Mouse (Mus musculus): ENCODE measurements at regions not wholly inside any gene's neighbourhood (a gene's known extent, or its start where the extent isn't known, plus 50 kb on each side); places are given as distances from the start of the nearest gene placed in this dataset.

DNA sequence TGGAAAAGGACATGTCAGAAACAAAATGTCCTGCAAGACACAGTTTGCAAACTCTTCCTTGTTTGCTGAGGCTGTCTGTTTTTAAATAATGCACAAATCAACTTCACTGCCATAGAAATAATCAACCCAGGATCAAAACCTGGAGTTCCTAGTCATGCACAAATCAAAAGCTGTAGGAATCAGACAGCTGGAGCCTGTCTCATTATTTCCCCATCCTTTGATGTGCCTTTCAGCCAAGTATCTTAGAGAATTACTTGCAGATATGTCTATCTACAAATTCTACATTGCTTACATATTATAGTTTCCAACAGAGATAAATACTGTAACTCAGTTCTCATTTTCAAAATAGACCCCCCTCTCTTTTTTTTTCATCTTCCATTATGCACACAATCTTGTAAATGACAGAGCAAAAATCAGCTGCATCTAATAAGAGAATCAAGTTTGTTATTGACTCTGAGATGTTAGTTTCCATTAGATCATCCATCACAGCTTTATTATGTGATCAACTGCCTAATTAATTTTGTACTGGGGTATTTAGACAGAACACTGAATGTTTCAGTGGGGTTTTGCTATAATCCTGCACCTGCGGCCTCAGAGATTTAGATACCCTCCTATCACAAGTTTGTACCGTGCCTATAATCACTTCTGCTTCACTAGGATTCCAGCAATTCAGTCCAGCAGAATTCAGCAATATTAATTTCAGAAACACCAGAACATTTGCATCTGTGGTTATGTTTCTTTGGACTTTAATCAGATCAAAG lies 798.9 kb upstream of the Tenm2 start:
- no peak overlapping the region for H3K27ac ChIP-seq
- WGBS = 55% methylated on average over 2 of the region's 2 CpGs

DNA sequence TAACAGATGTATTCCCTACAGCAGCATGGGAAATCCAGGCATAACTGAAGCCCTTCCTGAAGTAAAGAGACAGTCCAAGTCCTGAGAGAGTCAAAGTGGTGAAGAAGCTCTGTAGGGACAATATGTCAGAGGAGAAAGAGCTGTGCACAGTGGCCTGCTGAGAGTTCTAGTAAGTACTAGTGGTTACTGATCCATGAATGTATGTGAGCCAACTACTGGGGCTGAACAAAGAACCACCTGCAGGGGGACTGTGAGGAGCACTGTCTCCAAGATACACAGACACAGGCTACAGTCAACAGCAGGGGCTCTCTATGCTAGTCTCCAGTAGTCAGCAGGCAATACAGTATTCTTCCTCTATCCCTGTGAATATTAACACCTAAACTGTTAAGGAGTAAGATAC lies 785.9 kb upstream of the Tenm2 start:
- Histone ChIP-seq H3K9ac (replicated peaks) (no peak overlapping the region), H3K4me3 (replicated peaks) (no peak overlapping the region), H3K9me3 (no peaks in the 10 kb centered on the region), H3K27ac (no peak overlapping the region), H3K27me3 (no peaks in the 10 kb centered on the region), H3K4me1 (replicated peaks) (0 out of 2 replicates have a peak, but pooled peaks cover 2% of the 10 kb centered on the region), H3K4me2 (replicated peaks) (no peak overlapping the region), H3K36me3 (no peaks in the 10 kb centered on the region)
- ATAC-seq = no peak

More for the DNA sequence above, 798.9 kb upstream of the Tenm2 start:
- H3K27me3 ChIP-seq = no peaks in the 10 kb centered on the region
- no peaks in the 10 kb centered on the region for H3K9me3 ChIP-seq
- ATAC-seq = no peak
- no peak overlapping the region for H3K9ac ChIP-seq (replicated peaks)
- H3K4me2 ChIP-seq (replicated peaks) = no peak overlapping the region
- H3K36me3 ChIP-seq = no peaks in the 10 kb centered on the region
- no peaks in the 10 kb centered on the region for H3K4me1 ChIP-seq (replicated peaks)
- H3K4me3 ChIP-seq (replicated peaks) = no peak overlapping the region

GRCm38 (mm10) chr11:37978131-37978530 lies 742.4 kb upstream of the Tenm2 start:
- H3K4me1 ChIP-seq (replicated peaks) = no peaks in the 10 kb centered on the region
- H3K4me2 ChIP-seq (replicated peaks) = no peak overlapping the region
- WGBS = 99% methylated on average over 2 of the region's 2 CpGs
- no peak overlapping the region for H3K4me3 ChIP-seq (replicated peaks)
- H3K9ac ChIP-seq (replicated peaks) = no peak overlapping the region
- no peaks in the 10 kb centered on the region for H3K27me3 ChIP-seq
- H3K27ac ChIP-seq = no peak overlapping the region
- H3K36me3 ChIP-seq = no peaks in the 10 kb centered on the region
- H3K9me3 ChIP-seq = no peaks in the 10 kb centered on the region
- ATAC-seq = no peak

DNA sequence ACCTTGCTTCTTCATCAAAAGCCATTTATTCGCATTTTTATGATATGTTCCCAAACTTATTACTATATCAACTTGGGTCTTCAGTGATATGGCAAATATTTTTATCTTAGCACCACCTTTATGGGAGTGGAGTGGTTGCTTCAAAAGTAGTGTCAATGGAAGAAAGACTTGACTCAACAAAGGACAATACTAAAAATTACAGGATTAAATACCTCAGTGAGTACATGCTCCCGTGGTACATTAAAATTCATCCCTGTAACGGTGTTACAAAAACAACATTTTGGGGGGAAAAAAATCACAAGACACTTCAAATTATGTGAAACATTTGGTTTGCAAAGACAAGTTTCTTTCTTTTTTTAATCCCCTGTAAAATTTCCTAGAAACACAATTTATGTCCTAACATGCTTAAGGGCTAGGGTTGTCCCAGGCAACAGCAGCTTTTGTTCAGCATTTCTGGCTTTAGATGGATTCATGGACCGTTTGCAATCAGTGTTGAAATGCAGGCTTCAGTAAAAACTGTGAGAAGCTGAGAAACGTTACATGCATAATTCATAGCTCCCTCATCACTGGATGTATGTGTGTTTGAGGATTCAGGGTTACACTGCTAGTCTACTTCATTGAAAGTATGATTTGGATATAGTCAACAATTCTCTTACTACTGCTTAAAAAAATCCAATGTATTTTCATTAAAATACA lies 700.8 kb upstream of the Tenm2 start:
- Histone ChIP-seq H3K9me3 (no peaks in the 10 kb centered on the region), H3K36me3 (no peaks in the 10 kb centered on the region), H3K4me1 (replicated peaks) (peaks cover 6% of the 10 kb centered on the region), H3K27me3 (no peaks in the 10 kb centered on the region), H3K27ac (no peak overlapping the region), H3K4me3 (replicated peaks) (no peak overlapping the region), H3K9ac (replicated peaks) (no peak overlapping the region), H3K4me2 (replicated peaks) (no peak overlapping the region)
- 27% methylated on average over 5 of the region's 5 CpGs for WGBS
- peak; percentile 93 for ATAC-seq

DNA sequence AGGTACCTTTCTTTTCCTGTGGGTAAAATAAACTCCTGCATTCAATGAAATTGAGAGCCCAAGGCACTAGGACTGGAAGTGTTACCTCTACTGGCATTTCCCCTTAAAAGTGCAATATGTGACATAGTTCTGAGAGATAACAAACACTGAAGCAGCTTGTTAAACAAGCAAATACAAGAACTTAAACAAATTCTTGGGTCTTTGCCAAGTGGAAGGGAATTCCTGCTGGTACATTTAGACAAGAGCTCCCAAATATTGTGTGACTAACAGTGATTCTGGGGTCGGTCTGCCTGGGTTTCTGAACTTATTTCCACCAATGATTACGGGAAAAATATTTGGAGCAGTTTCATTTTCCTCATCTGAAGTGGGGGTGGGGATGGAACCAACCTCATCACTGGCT lies 677.4 kb upstream of the Tenm2 start:
- 86% methylated on average over 2 of the region's 2 CpGs for WGBS
- no peaks in the 10 kb centered on the region for H3K4me1 ChIP-seq (replicated peaks)
- H3K9ac ChIP-seq (replicated peaks) = no peak overlapping the region
- no peaks in the 10 kb centered on the region for H3K27me3 ChIP-seq
- ATAC-seq = no peak
- H3K4me2 ChIP-seq (replicated peaks) = no peak overlapping the region
- no peaks in the 10 kb centered on the region for H3K9me3 ChIP-seq
- no peak overlapping the region for H3K27ac ChIP-seq
- no peak overlapping the region for H3K4me3 ChIP-seq (replicated peaks)
- no peaks in the 10 kb centered on the region for H3K36me3 ChIP-seq

DNA sequence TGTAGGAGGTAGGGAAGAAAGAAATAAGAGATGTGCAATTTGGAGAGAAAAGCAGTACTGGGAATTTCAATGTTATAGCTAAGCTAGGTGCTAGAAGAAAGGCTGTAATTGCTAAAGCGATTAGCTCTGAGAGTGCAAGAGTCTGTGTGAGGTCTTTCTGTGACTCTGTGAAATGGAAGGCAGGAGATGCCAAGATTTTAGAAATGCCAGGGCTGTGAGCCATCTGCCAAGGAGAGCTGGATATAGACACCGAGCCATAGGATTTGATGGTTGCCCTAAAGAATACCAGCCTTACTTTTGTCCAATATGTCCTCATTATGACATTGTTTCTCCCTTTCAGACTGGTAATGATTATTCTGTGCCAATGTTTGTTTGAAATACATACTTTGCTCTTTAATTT lies 669.2 kb upstream of the Tenm2 start:
- WGBS = 92% methylated on average over 2 of the region's 2 CpGs
- H3K4me1 ChIP-seq (replicated peaks) = no peaks in the 10 kb centered on the region

DNA sequence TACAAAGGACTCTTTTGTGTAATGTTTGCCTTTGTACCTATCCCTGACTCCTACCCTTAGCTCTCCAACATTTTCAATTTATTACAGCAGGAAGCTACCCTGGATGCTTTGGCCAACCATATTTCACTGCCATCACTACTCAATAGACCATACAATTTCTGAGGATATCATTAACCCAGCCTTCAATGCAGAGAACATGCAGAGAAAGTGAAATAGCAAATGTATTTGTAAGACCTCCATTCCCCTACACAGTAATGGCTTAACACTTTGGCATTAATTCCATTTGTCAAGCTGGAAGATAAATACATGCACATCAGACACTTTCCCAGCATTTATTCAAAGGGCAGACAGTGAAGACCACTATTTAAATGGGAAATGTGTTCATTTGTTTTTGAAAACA lies 661.9 kb upstream of the Tenm2 start:
- Histone ChIP-seq H3K4me3 (replicated peaks) (no peak overlapping the region), H3K27ac (no peak overlapping the region), H3K4me1 (replicated peaks) (0 out of 2 replicates have a peak, but pooled peaks cover 3% of the 10 kb centered on the region), H3K36me3 (no peaks in the 10 kb centered on the region), H3K4me2 (replicated peaks) (no peak overlapping the region), H3K27me3 (no peaks in the 10 kb centered on the region), H3K9me3 (no peaks in the 10 kb centered on the region), H3K9ac (replicated peaks) (no peak overlapping the region)
- no peak for ATAC-seq

More for the DNA sequence above, 669.2 kb upstream of the Tenm2 start:
- ATAC-seq = no peak
- H3K27me3 ChIP-seq = no peaks in the 10 kb centered on the region
- H3K27ac ChIP-seq = no peak overlapping the region
- H3K36me3 ChIP-seq = no peaks in the 10 kb centered on the region
- no peaks in the 10 kb centered on the region for H3K9me3 ChIP-seq
- no peak overlapping the region for H3K9ac ChIP-seq (replicated peaks)
- no peak overlapping the region for H3K4me2 ChIP-seq (replicated peaks)
- no peak overlapping the region for H3K4me3 ChIP-seq (replicated peaks)

- H3K36me3 ChIP-seq = no peaks in the 10 kb centered on the region
- H3K9me3 ChIP-seq = no peaks in the 10 kb centered on the region
- no peak overlapping the region for H3K27ac ChIP-seq
- no peaks in the 10 kb centered on the region for H3K4me1 ChIP-seq (replicated peaks)
- no peak overlapping the region for H3K4me3 ChIP-seq (replicated peaks)
- no peak for ATAC-seq
- H3K4me2 ChIP-seq (replicated peaks) = no peak overlapping the region
- no peaks in the 10 kb centered on the region for H3K27me3 ChIP-seq
- H3K9ac ChIP-seq (replicated peaks) = no peak overlapping the region
- WGBS = 54% methylated on average over 4 of the region's 4 CpGs
These were observed 647.0 kb upstream of the Tenm2 start for GRCm38 (mm10) chr11:37882717-37883116.

DNA sequence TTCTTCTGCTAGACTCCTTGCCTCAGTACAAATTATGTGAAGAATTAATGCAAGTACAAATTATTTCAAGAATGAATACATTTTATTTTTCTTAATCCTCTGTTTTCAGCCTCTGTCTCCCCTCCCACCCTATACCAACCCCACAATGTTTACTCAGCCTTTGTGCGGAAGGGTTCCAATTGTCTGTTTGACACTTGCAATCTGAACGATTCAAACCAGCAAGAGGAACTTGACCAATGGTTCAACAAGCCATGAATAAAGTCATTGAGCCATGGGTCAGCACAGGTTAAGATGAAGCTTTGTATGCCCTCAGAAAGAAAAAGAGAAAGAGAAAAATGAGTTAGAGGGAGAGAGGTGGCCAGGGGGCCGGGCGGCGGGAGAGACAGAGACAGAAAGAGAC lies 601.5 kb upstream of the Tenm2 start:
- Histone ChIP-seq H3K36me3 (no peaks in the 10 kb centered on the region), H3K27me3 (no peaks in the 10 kb centered on the region), H3K4me1 (replicated peaks) (no peaks in the 10 kb centered on the region), H3K4me2 (replicated peaks) (no peak overlapping the region), H3K4me3 (replicated peaks) (no peak overlapping the region), H3K9ac (replicated peaks) (no peak overlapping the region), H3K27ac (no peak overlapping the region), H3K9me3 (no peaks in the 10 kb centered on the region)
- 29% methylated on average over 5 of the region's 5 CpGs for WGBS
- no peak for ATAC-seq

GRCm38 (mm10) chr11:37830975-37831374 lies 595.2 kb upstream of the Tenm2 start:
- no peak overlapping the region for H3K9ac ChIP-seq (replicated peaks)
- no peaks in the 10 kb centered on the region for H3K9me3 ChIP-seq
- H3K4me3 ChIP-seq (replicated peaks) = no peak overlapping the region
- H3K4me1 ChIP-seq (replicated peaks) = no peaks in the 10 kb centered on the region
- no peaks in the 10 kb centered on the region for H3K27me3 ChIP-seq
- WGBS = 63% methylated on average over 3 of the region's 3 CpGs
- no peak overlapping the region for H3K27ac ChIP-seq
- H3K4me2 ChIP-seq (replicated peaks) = no peak overlapping the region
- H3K36me3 ChIP-seq = no peaks in the 10 kb centered on the region
- no peak for ATAC-seq

GRCm38 (mm10) chr11:37806761-37807160 lies 571.0 kb upstream of the Tenm2 start:
- ATAC-seq = no peak
- H3K4me3 ChIP-seq (replicated peaks) = no peak overlapping the region
- no peaks in the 10 kb centered on the region for H3K4me1 ChIP-seq (replicated peaks)
- 88% methylated on average over 5 of the region's 5 CpGs for WGBS
- H3K4me2 ChIP-seq (replicated peaks) = no peak overlapping the region
- H3K9me3 ChIP-seq = no peaks in the 10 kb centered on the region
- no peak overlapping the region for H3K27ac ChIP-seq
- no peaks in the 10 kb centered on the region for H3K27me3 ChIP-seq
- H3K36me3 ChIP-seq = no peaks in the 10 kb centered on the region
- no peak overlapping the region for H3K9ac ChIP-seq (replicated peaks)

GRCm38 (mm10) chr11:37798783-37799318 lies 563.1 kb upstream of the Tenm2 start:
- H3K36me3 ChIP-seq = no peaks in the 10 kb centered on the region
- no peak overlapping the region for H3K4me2 ChIP-seq (replicated peaks)
- H3K9ac ChIP-seq (replicated peaks) = no peak overlapping the region
- H3K4me1 ChIP-seq (replicated peaks) = no peaks in the 10 kb centered on the region
- no peaks in the 10 kb centered on the region for H3K9me3 ChIP-seq
- 77% methylated on average over 6 of the region's 6 CpGs for WGBS
- no peak overlapping the region for H3K27ac ChIP-seq
- ATAC-seq = no peak
- H3K4me3 ChIP-seq (replicated peaks) = no peak overlapping the region
- H3K27me3 ChIP-seq = no peaks in the 10 kb centered on the region
